Mouse (Mus musculus) kidney, postnatal 0 days (tissue): ENCODE results near the gene Slc4a1. TPM values are rescaled to one million over a fixed set of nuclear protein-coding genes. Genes with fewer than 3 reads are reported as not detected.
A peak's percentile ranks its signal among the peaks of the same experiment; 100 is the strongest.

ENCODE experiments used
- ATAC-seq: fragments of 200-750 bp; cut with Nextera tagmentation; replicated peaks from 2 replicates; pipeline ENCODE4 v1.8.0; 2017; ENCODE audit warnings: low read depth, moderate number of reproducible peaks, moderate TSS enrichment, moderate library complexity; ENCODE audit not compliant: low FRiP score
- DNase-seq: peaks from one replicate; pipeline ENCODE4 v3.0.0-alpha.2; 2016; ENCODE audit warnings: low spot score
- H3K27ac ChIP-seq: fragments of 300-500 bp; sonication (generic); 2 replicates; pipeline ENCODE4 v1.5.1; 2014; ENCODE audit warnings: mild to moderate bottlenecking
- H3K27me3 ChIP-seq: fragments of 300-500 bp; sonication (generic); 2 replicates; pipeline ENCODE4 v1.6.1; 2014; ENCODE audit warnings: low read length, mixed read lengths; ENCODE audit not compliant: insufficient read depth
- H3K36me3 ChIP-seq: fragments of 300-500 bp; sonication (generic); 2 replicates; pipeline ENCODE4 v1.6.1; 2014; ENCODE audit warnings: low read length, mixed read lengths; ENCODE audit not compliant: insufficient read depth
- H3K4me1 ChIP-seq: fragments of 300-500 bp; sonication (generic); replicated peaks from 2 replicates; pipeline ENCODE4 v1.6.1; 2014; ENCODE audit warnings: antibody characterized with exemption, low read length, mixed read lengths; ENCODE audit not compliant: insufficient read depth
- H3K4me2 ChIP-seq: fragments of 300-500 bp; sonication (generic); 2 replicates; pipeline ENCODE4 v1.6.1; 2014; ENCODE audit warnings: mild to moderate bottlenecking, low read length, moderate library complexity, mixed read lengths
- H3K4me3 ChIP-seq: fragments of 300-500 bp; sonication (generic); replicated peaks from 2 replicates; pipeline ENCODE4 v1.5.1; 2014; ENCODE audit warnings: low read depth, low read length
- H3K9ac ChIP-seq: fragments of 300-500 bp; sonication (generic); 2 replicates; pipeline ENCODE4 v1.6.1; 2014; ENCODE audit warnings: low read depth, low read length
- H3K9me3 ChIP-seq: fragments of 300-500 bp; sonication (generic); replicated peaks from 2 replicates; pipeline ENCODE4 v1.6.1; 2016; ENCODE audit warnings: low read length, inconsistent platforms, mixed read lengths
- CTCF ChIP-seq: IDR thresholded peaks from 2 replicates; pipeline ENCODE4 v1.5.1; 2016; ENCODE audit warnings: antibody characterized with exemption, low read depth, mild to moderate bottlenecking, moderate library complexity
- WGBS: fragments of 180-500 bp; shearing (Covaris S2); extraction: QIAGEN DNeasy Blood & Tissue Kit; methylation state at CpG from one replicate; pipeline ENCODE4 v1.1.7; 2014; 5-methylcytosine and 5-hydroxymethylcytosine counted together
- polyA plus RNA-seq: library from polyadenylated mRNA; unstranded; fragments of >200 nt; fragmentation: Nextera tagmentation; extraction: Ambion mirVana; gene quantifications from 2 replicates; pipeline ENCODE4 v1.2.1, GENCODE M21; 2015

The Slc4a1 gene
- polyA plus RNA-seq, 1 experiment from 2014 or later = 7.4 TPM

DNA sequence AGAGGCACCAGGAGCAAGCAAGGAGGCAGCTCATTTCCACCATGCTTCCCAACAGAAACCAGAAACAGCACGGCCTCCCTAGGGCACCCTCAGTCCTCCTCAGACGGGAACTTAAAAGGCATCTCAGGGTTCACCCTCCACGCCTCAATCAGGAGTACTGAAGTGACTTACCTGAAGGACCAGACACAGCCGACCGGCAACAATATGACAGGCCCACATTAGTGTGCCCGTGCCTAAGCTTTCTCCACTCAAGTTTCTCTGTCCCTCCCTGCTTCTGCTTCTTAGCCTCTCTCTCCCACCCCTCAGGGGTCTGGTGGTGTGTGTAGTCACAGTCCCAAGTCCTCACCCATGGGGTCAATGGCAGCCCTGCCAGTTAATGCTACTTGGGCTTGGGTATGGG lies 53.4 kb downstream of the Slc4a1 start:
- Histone ChIP-seq H3K27me3 (no peaks in the 10 kb centered on the region), H3K9me3 (no peaks in the 10 kb centered on the region), H3K4me2 (no peak overlapping the region), H3K4me1 (peaks cover 16% of the 10 kb centered on the region; the same call in 1 of the 2 replicates), H3K9ac (no peak overlapping the region), H3K4me3 (no peak overlapping the region), H3K27ac (no peak overlapping the region), H3K36me3 (peaks cover 42% of the 10 kb centered on the region)
- DNase-seq (no peak), ATAC-seq (no peak)
- no peak for TF ChIP-seq CTCF
- 85% methylated on average over 6 of the region's 6 CpGs for WGBS

DNA sequence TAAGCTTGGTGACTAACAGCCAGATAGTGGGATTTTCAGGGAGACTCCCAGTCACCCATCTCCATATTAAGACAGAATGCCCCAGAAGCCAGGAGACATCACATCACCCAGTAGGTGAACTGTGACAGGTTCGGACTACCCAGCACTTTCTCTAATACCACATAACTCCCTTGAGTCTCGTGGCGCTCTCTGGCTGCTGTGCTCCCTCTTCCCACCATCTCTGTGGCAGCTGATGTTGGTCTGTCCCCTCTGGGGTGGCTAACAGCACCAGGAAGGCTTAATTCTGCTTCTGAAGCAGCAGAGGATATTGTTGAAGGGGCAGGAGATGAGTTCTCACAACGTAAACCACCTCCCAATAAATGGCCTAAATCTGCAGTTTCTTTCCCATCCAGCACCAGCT lies 54.0 kb downstream of the Slc4a1 start:
- no peak overlapping the region for H3K4me2 ChIP-seq

GRCm38 (mm10) chr11:102310768-102311695 lies 55.0 kb downstream of the Slc4a1 start:
- H3K9me3 ChIP-seq = no peaks in the 10 kb centered on the region
- H3K36me3 ChIP-seq = peaks cover 57% of the 10 kb centered on the region
- H3K27ac ChIP-seq = 0 out of 2 replicates have a peak overlapping the region, but pooled peaks have one; percentile 36
- peaks cover 16% of the 10 kb centered on the region; the same call in 1 of the 2 replicates for H3K4me1 ChIP-seq
- H3K27me3 ChIP-seq = no peaks in the 10 kb centered on the region
- WGBS = 41% methylated on average over 37 of the region's 38 CpGs
- ATAC-seq (0 out of 2 replicates have a peak, but pooled peaks have one; percentile 8), DNase-seq (no peak)
- H3K4me2 ChIP-seq = no peak overlapping the region
- TF ChIP-seq CTCF = no peak
- H3K9ac ChIP-seq = 0 out of 2 replicates have a peak overlapping the region, but pooled peaks have one; percentile 27
- no peak overlapping the region for H3K4me3 ChIP-seq

More for the DNA sequence above, 54.0 kb downstream of the Slc4a1 start:
- ATAC-seq = no peak
- Histone ChIP-seq H3K27ac (no peak overlapping the region), H3K9me3 (no peaks in the 10 kb centered on the region), H3K4me3 (no peak overlapping the region), H3K4me1 (peaks cover 16% of the 10 kb centered on the region; the same call in 1 of the 2 replicates), H3K27me3 (no peaks in the 10 kb centered on the region), H3K36me3 (peaks cover 48% of the 10 kb centered on the region), H3K9ac (no peak overlapping the region)
- no peak for TF ChIP-seq CTCF
- 82% methylated on average over 4 of the region's 4 CpGs for WGBS
- no peak for DNase-seq

DNA sequence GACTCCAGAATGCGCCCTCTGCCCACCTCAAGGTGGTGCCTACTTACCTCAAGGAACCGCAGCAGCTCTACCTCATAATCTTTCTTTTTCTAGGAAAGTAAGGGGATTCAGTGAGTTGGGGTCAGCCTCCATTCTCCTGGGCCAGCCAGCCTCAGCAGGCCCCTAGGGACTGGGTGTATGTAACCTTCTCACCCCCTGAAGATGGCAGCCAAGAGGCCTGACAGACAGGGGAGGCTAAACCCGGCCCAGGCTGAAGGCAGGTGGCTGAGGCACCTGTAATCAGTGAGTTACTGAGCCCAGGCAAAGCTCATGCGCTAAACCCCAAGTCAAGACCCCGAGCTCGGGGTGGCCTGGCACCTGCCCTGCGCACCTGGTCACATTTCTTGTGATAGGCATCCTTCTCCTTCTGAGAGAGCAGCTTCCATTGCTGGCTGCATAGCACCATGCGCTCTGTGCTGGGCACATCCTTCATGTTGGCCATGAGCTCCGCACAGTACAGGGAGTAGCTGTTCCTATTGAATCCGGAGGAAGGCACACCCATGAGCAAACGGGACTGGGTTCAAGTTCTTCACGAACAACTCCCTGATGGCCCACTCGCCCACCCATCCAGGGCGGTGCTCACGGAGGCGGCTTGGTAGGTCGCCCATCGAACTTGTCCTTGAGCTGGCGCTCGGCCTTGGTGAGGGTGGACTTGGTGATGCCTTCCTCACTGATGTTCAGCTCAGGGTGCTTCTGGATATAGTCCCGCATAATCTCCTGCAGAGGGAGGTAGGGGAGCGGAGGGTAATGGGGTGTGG lies 56.0 kb downstream of the Slc4a1 start:
- Histone ChIP-seq H3K27ac (0 out of 2 replicates have a peak overlapping the region, but pooled peaks have one; percentile 58), H3K4me2 (peak overlapping the region; percentile 65), H3K27me3 (no peaks in the 10 kb centered on the region), H3K9me3 (no peaks in the 10 kb centered on the region), H3K4me1 (peaks cover 13% of the 10 kb centered on the region; the same call in 1 of the 2 replicates), H3K9ac (no peak overlapping the region; the same call in 1 of the 2 replicates), H3K36me3 (peaks cover 57% of the 10 kb centered on the region), H3K4me3 (no peak overlapping the region)
- ATAC-seq (0 out of 2 replicates have a peak, but pooled peaks have one; percentile 1), DNase-seq (no peak)
- no peak for TF ChIP-seq CTCF
- WGBS = 86% methylated on average over 22 of the region's 22 CpGs

DNA sequence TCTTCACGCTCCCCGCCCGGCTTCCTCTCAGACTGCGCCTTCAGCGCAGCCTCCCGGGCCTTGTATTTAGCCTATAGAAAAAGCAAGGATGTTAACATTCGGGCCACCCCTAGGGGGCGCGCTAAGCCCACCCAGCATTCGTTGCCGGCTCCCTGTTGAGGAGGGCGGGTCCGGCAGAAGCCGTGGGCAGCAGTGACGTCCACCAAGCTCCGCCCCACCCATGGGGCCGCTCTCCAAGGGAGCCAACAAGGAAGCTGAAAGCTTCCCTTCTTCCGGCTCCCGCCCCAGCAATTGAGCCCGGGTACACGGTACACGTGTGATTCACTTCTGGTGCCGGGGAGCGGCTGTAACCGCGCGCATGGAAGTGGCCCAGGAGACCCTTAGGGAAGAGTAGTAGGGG lies 57.0 kb downstream of the Slc4a1 start:
- ATAC-seq = peak; percentile 88
- WGBS = under 1% methylated on average over 27 of the region's 27 CpGs
- no peaks in the 10 kb centered on the region for H3K9me3 ChIP-seq
- H3K27ac ChIP-seq = peak overlapping the region; percentile 58
- peak overlapping the region; percentile 65 for H3K4me2 ChIP-seq
- H3K36me3 ChIP-seq = peaks cover 49% of the 10 kb centered on the region
- H3K4me1 ChIP-seq = peaks cover 13% of the 10 kb centered on the region; the same call in 1 of the 2 replicates
- TF ChIP-seq CTCF = peak; percentile 99
- H3K27me3 ChIP-seq = no peaks in the 10 kb centered on the region
- peak overlapping the region; percentile 24; the same call in 1 of the 2 replicates for H3K9ac ChIP-seq
- DNase-seq = peak; percentile 98
- peak overlapping the region; percentile 34 for H3K4me3 ChIP-seq

DNA sequence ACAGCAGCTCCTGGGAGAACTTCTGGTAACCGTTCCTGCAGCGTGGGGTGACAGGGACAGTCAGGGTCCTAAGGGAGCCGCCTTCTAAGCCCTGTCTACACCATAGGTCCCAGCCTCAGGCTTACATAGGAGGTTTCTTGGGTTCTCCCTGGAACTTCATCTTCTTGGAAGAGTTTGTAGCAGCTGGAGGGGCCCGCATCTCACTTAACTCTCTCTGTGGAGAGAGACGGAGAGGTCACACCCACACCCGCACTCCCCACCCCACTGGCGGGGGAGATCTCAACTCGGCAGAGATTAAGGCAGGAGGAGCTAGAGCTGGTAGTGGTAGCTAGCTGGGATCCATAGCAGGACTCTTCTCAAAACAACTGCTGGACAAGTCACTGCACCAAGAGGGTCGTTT lies 57.9 kb downstream of the Slc4a1 start:
- Histone ChIP-seq H3K4me3 (no peak overlapping the region), H3K9ac (no peak overlapping the region), H3K9me3 (no peaks in the 10 kb centered on the region), H3K4me1 (peaks cover 13% of the 10 kb centered on the region; the same call in 1 of the 2 replicates), H3K36me3 (peaks cover 40% of the 10 kb centered on the region), H3K4me2 (no peak overlapping the region), H3K27me3 (no peaks in the 10 kb centered on the region), H3K27ac (no peak overlapping the region)
- no peak for ATAC-seq
- 82% methylated on average over 9 of the region's 9 CpGs for WGBS
- TF ChIP-seq CTCF = no peak
- no peak for DNase-seq
